Mouse (Mus musculus): ENCODE results near the gene Ccdc86.

Gene Ccdc86

DNA sequence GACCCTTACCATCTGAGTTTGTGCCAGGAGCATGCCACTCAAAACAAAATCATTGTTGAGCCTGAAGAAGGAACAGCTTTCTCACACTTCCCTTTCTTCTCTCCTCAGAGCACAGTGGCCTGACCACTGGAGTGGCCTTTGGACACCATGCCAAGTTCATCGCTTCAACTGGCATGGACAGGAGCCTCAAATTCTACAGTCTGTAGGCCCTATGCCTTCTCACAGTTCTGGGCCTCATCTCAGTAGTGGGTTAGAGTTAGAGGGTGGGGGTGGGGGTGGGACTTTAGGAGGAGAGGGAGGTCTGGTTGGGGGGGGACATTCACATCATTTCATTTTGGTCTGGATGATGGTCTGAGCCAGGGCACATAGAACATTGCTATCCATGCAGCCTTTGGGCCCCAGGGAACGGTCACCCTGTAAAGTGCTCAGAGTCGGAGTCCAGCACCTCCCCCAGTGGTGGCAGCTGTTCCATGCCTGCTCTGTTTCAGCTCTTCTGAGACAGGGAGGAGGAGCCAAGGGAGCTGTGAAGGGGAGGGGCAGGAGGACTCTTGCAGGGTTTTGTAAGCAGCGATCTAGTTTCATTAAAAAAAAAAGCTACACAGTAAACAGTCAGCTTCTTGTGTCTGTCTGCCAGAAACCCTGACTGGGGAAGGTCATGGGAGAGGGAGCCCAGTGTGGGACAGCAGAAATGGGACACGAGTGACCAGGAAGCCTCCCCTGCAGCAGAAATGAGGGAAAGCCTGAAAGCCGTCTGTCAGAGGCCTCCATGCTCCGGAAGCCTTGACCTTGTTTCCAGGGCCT is 43.9 kb downstream of the Ccdc86 start:
- peak; percentile 78 to 83 for DNase-seq

DNA sequence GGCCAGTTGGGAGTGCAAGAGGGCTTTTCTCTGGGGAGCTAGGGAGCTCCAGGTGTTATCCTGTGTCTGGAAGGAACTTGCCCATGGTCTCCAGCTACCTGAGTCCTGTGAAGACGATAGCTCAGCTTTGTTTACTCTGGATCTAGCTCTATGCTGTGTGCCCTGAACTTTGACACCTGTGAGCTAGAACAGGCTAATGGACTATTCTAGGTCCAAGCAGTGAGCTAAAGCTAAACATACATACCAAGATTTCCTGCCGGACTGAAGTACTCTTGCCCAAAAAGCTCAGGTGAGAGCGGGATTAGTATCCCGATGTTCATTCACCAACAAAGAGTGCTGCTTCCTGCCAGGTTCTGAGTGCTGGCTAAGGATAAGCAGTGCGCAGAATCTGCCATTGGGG is 44.6 kb downstream of the Ccdc86 start:
- no peak for DNase-seq

DNA sequence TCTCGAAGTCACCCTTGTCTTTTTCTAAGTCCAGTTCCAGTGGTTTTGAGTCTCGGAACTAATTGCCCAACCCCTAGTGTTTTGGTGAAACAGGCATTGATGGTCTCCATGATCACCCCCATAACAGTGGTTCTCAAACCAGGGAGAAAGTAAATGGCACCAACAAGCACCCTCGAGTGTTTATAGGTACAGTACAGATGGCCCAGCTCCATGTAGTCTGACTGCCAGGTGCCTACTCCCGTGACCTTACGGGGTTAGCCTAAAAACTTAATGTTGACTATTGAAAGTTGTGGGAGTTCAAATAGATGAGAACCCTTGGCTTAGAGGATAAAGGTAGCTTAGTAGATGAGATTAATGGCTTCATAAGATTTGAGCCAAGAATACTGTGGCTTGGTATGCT is 48.0 kb downstream of the Ccdc86 start:
- DNase-seq = no peak

DNA sequence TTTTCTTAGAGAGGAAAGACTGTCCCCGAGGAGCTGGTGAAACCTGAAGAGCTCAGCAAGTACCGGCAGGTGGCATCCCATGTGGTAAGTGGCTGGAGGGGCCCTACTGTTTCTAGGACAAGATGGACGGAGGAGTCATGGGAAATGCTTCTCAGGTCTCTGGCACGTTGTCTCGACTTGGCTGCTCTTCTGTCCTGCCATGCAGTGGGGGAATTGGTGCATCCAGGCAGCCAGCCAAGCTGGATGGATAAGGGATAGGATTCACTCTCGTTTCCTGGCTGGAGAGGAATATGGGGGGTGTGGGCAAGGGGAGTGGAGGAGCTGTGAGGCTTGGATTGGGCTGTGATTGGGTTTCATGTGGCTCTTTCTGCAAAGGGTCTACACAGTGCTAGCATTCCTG is 48.8 kb downstream of the Ccdc86 start:
- DNase-seq = no peak

DNA sequence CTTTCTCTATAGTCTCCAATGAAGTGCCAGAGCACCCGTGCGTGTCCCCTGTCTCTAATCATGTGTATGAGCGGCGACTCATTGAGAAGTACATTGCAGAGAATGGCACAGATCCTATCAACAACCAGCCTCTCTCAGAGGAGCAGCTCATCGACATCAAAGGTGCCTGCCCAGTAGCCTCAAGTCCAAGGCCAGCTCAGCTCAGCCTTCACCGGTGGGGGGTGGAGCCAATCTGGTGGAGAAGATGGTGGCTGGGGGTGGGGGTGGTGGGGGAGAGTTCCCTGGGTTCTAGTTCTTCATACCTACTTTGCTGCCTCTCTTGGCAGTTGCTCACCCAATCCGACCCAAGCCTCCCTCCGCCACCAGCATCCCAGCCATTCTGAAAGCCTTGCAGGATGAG is 51.6 kb downstream of the Ccdc86 start:
- no peak for DNase-seq

DNA sequence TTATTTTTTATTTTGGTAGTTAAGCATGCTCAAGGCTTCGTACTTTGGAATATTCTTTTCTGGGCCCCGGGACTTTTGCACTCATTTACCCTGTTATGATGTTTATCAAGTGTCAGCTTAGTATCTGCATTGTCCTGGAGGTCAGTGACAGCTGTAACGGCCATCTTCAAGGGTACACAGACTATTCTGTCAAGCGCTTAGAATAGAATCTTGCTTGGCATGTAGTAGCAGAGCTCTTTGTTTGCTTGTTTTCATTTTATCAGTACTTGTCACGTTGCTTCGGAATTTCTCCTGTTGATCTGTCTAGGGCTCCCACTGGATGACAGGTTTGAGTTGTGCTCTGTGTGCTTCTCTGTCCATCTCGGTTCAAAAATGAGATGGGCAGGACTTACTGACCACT is 52.2 kb downstream of the Ccdc86 start:
- DNase-seq = no peak

DNA sequence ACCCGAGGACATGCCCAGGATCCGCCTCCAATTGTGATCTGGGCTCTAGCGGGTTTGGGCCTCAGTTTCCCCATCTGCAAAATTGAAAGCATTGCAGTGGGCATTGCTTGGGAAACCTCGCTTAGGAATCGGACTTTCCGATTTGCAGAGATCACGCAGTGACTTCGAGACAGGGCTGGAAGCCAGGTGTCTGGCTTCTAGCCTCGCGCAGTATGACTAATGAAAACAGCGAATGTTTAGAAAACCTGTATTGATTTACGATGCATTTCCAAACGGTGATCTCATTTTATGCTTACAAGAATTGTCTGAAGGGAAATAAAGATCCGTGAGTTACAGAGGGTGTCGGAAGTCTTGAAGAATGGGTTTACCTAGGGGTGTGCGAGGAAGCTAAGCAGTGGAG is 53.4 kb downstream of the Ccdc86 start:
- no peak for DNase-seq

DNA sequence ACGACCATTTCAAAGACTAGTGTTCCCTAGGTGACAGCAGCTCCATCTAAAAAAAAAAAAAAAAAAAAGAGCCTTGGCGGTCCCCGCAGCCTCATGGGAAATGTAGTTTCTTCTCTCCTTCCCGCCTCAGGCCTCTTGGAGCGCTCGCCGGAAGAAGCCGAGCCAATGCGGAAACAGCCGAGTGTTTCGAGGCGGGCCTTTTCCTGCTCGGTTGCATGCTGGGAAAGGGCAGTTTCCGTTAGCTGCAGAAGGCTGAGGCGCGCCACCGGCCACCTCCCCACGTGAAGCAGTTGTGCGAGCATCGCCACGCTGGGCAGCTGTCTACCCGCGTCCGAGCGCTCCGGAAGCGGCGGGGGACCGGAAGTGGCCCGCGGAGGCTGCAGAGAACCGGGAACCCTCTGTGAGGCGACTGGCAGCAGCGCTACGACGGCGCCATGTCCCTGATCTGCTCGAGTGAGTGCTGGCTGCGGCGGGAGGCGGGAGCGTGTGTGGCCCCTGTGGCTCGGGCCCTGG is 54.0 kb downstream of the Ccdc86 start, which contains the start of gene Prpf19:
TSS of gene Prpf19 (plus strand) at position 216 of the 513 bp plus-strand sequence.
- DNase-seq = peak; percentile 97 to 98

DNA sequence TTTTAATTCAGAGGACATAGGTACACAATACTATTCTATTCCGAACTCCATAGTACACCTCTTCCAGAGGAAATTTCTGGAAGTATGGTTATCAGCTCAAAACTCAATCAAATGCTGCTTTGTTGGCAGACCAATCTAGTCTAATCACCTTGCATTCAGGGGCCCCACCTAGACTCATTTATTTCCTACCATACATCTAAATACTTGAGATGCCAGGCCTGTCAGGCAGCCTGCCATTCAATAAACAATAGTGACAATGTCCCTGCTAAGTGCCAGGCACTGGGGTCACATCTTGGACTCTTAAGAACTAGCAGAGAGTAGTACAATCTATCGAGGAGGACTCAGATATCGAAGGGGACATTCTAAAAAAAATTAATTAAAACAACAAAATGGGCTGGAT is 56.9 kb downstream of the Ccdc86 start:
- DNase-seq = peak in 1 of 2 experiments; percentile 29
